Mouse (Mus musculus) midbrain, postnatal 0 days (tissue): ENCODE results near the gene Klk10. TPM values are rescaled to one million over a fixed set of nuclear protein-coding genes. Genes with fewer than 3 reads are reported as not detected.

Experiments used
- ATAC-seq: fragments of 200-750 bp; cut with Nextera tagmentation; 2 replicates; pipeline ENCODE4 v1.8.0; 2017; ENCODE audit warnings: moderate number of reproducible peaks, mild to moderate bottlenecking, moderate TSS enrichment, moderate library complexity; ENCODE audit not compliant: low FRiP score
- DNase-seq: peaks from one replicate; pipeline ENCODE4 v3.0.0-alpha.2; 2015; ENCODE audit warnings: low spot score
- H3K27ac ChIP-seq: fragments of 300-500 bp; sonication (generic); 2 replicates; pipeline ENCODE4 v1.5.1; 2014; ENCODE audit warnings: low read depth, mild to moderate bottlenecking, low read length, mixed read lengths
- H3K27me3 ChIP-seq: fragments of 300-500 bp; sonication (generic); 2 replicates; pipeline ENCODE4 v1.6.1; 2014; ENCODE audit warnings: low read length, control low read depth, mixed read lengths; ENCODE audit not compliant: insufficient read depth
- H3K36me3 ChIP-seq: fragments of 300-500 bp; sonication (generic); 2 replicates; pipeline ENCODE4 v1.6.1; 2014; ENCODE audit warnings: low read length, control low read depth, mixed read lengths; ENCODE audit not compliant: insufficient read depth
- H3K4me1 ChIP-seq: fragments of 300-500 bp; sonication (generic); 2 replicates; pipeline ENCODE4 v1.6.1; 2014; ENCODE audit warnings: mild to moderate bottlenecking, control low read depth, antibody characterized with exemption, low read length, mixed read lengths; ENCODE audit not compliant: insufficient read depth
- H3K4me2 ChIP-seq: fragments of 300-500 bp; sonication (generic); 2 replicates; pipeline ENCODE4 v1.6.1; 2014; ENCODE audit warnings: low read depth, mild to moderate bottlenecking, low read length, mixed read lengths; ENCODE audit not compliant: poor library complexity, severe bottlenecking
- H3K4me3 ChIP-seq: fragments of 300-500 bp; sonication (generic); 2 replicates; pipeline ENCODE4 v1.5.1; 2014; ENCODE audit warnings: low read depth, mild to moderate bottlenecking, low read length, moderate library complexity
- H3K9ac ChIP-seq: fragments of 300-500 bp; sonication (generic); replicated peaks from 2 replicates; pipeline ENCODE4 v1.6.1; 2014; ENCODE audit warnings: mild to moderate bottlenecking, low read length, moderate library complexity, mixed read lengths; ENCODE audit not compliant: poor library complexity, severe bottlenecking
- H3K9me3 ChIP-seq: fragments of 300-500 bp; sonication (generic); 2 replicates; pipeline ENCODE4 v1.6.1; 2016; ENCODE audit warnings: low read length, control low read depth
- CTCF ChIP-seq: IDR thresholded peaks from 2 replicates; pipeline ENCODE4 v1.5.1; 2016; ENCODE audit warnings: antibody characterized with exemption, mild to moderate bottlenecking
- WGBS: fragments of 180-500 bp; shearing (Covaris S2); extraction: QIAGEN DNeasy Blood & Tissue Kit; methylation state at CpG from one replicate; pipeline ENCODE4 v1.1.7; 2014; 5-methylcytosine and 5-hydroxymethylcytosine counted together
- polyA plus RNA-seq: library from polyadenylated mRNA; unstranded; fragments of >200 nt; fragmentation: Nextera tagmentation; extraction: Ambion mirVana; gene quantifications from 2 replicates; pipeline ENCODE4 v1.2.1, GENCODE M21; 2015
- total RNA-seq: library from RNA; depleted of rRNA; stranded (reverse); fragments of >200 nt; gene quantifications from 2 replicates; pipeline ENCODE4 v1.2.3, GENCODE M21; 2014

The Klk10 gene
- total and polyA plus RNA-seq, 2 experiments from 2014 or later: 0.66 TPM; not detected in 1

DNA sequence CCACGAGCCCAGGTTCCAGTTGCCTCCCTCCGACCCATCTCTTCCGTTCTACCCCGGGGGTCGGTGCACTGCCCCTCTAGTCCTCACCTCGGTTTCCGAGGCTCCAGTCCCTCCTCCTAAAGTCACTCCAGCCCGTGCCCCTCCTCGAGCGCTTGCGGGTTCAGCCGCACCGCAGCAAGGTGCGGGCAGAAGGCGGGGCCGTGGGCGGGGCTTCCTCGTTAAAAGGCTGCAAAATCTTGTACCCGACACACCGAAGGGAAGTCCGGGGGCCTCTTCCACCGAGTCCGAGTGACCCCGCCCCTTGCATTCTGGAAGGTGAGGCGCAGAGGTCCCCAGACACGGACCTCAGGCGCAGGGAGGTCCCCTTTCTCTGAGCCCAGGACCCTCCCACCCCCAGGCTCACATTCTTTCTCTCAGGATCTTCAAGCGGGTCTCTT, 16.5 kb downstream of the Klk10 start, which contains the start of gene Klk8:
TSS of gene Klk8 (plus strand) at position 245 of the 437 bp plus-strand sequence.
- DNase-seq: no peak
- 2% methylated on average over 28 of the region's 28 CpGs for WGBS
- H3K9ac ChIP-seq: peak within 1 kb of the TSS; percentile 54

DNA sequence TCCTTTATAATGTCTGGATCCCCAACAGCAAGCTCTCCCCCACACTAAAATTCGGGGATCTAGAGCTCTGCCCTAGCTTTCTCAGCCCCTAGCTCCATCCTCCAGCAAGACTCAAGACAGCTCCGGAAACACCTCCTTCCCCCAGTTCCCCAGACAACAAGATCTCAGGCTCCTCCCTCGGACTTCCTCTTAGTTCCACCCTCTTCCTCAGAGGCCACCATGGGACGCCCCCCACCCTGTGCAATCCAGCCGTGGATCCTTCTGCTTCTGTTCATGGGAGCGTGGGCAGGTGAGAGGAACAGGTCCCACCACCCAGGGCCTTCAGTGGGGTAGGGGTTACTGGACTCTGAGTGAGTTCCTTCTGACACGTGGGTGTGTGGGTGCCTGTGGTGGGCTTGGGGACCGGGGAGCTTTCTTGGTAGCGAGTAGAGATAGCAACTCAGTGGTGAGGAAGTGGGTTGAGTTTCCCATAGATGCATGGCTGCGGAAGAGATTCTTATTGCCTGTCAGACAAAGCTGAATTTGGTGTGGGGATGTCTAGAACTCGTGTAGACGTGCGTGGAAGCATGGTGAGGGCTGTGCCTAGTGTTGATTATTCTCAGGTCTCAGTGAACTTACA, 17.1 kb downstream of the Klk10 start:
- no peak for TF ChIP-seq CTCF
- peak overlapping the region; percentile 54; the same call in 1 of the 2 replicates for H3K9ac ChIP-seq
- H3K4me1 ChIP-seq: no peaks in the 10 kb centered on the region; the same call in 1 of the 2 replicates
- no peak overlapping the region for H3K27ac ChIP-seq
- H3K4me2 ChIP-seq: peak overlapping the region; percentile 90
- H3K36me3 ChIP-seq: no peaks in the 10 kb centered on the region
- WGBS: 42% methylated on average over 13 of the region's 13 CpGs
- peak; percentile 32 for ATAC-seq
- H3K4me3 ChIP-seq: peak overlapping the region; percentile 52
- DNase-seq: no peak
- peaks cover 10% of the 10 kb centered on the region; the same call in 1 of the 2 replicates for H3K27me3 ChIP-seq
- H3K9me3 ChIP-seq: no peaks in the 10 kb centered on the region

More for the DNA sequence above, 16.5 kb downstream of the Klk10 start, which contains the start of gene Klk8:
- peak within 1 kb of the TSS; percentile 52 for H3K4me3 ChIP-seq
- H3K4me2 ChIP-seq: peak within 1 kb of the TSS; percentile 90
- ATAC-seq: peak; percentile 64; the same call in 1 of the 2 replicates
- peaks cover 10% of the 10 kb centered on the region; the same call in 1 of the 2 replicates for H3K27me3 ChIP-seq
- TF ChIP-seq CTCF: no peak
- no peaks in the 10 kb centered on the region for H3K36me3 ChIP-seq
- H3K4me1 ChIP-seq: no peaks in the 10 kb centered on the region; the same call in 1 of the 2 replicates
- H3K27ac ChIP-seq: no peak within 1 kb of the TSS
- no peaks in the 10 kb centered on the region for H3K9me3 ChIP-seq

DNA sequence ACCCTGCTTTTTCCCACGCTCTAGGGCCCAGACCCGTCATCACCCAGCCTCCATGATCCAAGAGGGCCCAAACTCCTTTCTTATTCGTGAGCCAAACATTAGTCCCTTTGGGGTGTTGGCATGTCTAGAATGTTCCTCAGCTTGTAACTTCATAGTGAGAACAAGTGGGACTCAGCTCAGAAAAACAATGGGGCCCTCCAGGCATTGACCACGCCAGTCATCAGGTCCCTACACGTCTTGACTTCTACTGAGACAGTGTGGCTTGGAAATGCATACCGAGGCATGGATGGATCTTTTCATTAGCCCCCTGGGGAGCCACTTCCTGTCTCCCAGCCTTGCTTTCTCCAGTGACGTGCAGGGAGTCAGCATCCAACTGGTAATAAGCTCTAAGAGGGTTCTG, 19.0 kb downstream of the Klk10 start:
- no peak overlapping the region for H3K4me2 ChIP-seq
- no peak overlapping the region for H3K4me3 ChIP-seq
- peaks cover 9% of the 10 kb centered on the region; the same call in 1 of the 2 replicates for H3K27me3 ChIP-seq
- 68% methylated on average over 7 of the region's 7 CpGs for WGBS
- H3K27ac ChIP-seq: no peak overlapping the region
- no peaks in the 10 kb centered on the region; the same call in 1 of the 2 replicates for H3K4me1 ChIP-seq
- no peaks in the 10 kb centered on the region for H3K36me3 ChIP-seq
- no peaks in the 10 kb centered on the region for H3K9me3 ChIP-seq
- no peak for DNase-seq
- no peak for TF ChIP-seq CTCF
- ATAC-seq: no peak
- no peak overlapping the region for H3K9ac ChIP-seq

DNA sequence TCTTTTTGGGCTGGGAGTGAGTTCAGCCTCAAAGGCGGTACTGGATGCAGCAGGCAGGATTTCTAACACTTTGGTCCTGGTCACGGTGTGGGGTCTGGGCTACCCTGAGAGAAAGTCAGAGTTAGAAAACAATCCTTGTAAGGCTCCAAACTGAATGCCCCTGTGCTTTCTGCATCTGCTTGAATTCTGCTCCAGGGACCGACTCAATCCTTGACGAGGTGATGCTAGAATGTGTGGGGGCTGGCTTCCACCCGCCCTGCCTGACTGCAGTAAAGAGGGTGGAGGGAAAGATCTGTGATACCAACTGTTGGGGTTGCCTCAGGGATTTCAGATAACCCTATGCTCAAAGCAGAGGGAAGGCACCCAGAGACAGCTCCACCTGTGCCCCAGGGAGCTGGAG, 30.2 kb downstream of the Klk10 start, which contains the start of gene Klk7:
TSS of gene Klk7 (plus strand) at position 301 of the 400 bp plus-strand sequence.
- H3K27ac ChIP-seq: no peak within 1 kb of the TSS
- H3K9me3 ChIP-seq: no peaks in the 10 kb centered on the region
- WGBS: 47% methylated on average over 5 of the region's 5 CpGs
- no peaks in the 10 kb centered on the region for H3K27me3 ChIP-seq
- H3K4me2 ChIP-seq: no peak within 1 kb of the TSS
- ATAC-seq (no peak), DNase-seq (no peak)
- no peak for TF ChIP-seq CTCF
- no peak within 1 kb of the TSS for H3K9ac ChIP-seq
- H3K36me3 ChIP-seq: no peaks in the 10 kb centered on the region
- no peak within 1 kb of the TSS for H3K4me3 ChIP-seq
- no peaks in the 10 kb centered on the region for H3K4me1 ChIP-seq

DNA sequence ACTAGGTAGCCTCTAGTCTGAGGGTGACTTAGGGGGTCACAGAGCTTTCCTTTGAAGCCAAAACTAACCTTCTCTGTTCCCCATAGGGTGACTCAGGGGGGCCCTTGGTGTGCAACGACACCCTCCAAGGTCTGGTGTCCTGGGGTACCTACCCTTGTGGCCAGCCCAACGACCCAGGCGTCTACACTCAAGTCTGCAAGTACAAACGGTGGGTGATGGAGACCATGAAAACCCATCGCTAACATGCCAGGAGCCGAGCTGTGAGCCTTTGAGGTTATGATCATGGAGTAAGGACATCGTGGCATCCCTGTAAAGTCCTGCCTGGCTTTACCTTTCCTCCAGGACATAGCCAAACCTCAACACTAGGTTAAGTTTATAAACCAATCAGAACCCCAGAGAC, 34.4 kb downstream of the Klk10 start:
- H3K27me3 ChIP-seq: no peaks in the 10 kb centered on the region
- no peak for DNase-seq
- no peak overlapping the region for H3K4me3 ChIP-seq
- no peak for TF ChIP-seq CTCF
- no peaks in the 10 kb centered on the region for H3K4me1 ChIP-seq
- H3K27ac ChIP-seq: no peak overlapping the region
- no peak overlapping the region for H3K9ac ChIP-seq
- ATAC-seq: no peak
- H3K36me3 ChIP-seq: no peaks in the 10 kb centered on the region
- 88% methylated on average over 7 of the region's 7 CpGs for WGBS
- no peak overlapping the region for H3K4me2 ChIP-seq
- H3K9me3 ChIP-seq: no peaks in the 10 kb centered on the region

DNA sequence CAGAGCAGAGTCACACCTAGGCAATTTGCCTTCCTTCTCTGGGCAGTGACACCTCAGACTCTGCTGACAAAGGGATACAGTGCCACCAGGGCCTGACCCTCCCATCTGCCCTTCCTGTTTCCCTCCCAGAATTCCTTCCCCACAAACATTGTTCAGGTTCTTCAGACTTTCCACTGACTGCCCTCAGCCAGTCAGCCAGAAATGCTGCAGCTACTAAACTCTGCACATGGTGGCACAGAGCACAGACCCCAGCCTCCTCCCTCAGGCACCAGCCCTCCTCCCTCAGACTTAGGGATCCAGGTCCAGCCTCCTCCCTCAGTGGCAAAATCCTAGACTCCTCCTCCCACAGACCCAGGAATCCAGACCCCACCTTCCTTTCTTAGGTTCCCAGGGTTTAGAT, 35.9 kb downstream of the Klk10 start:
- TF ChIP-seq CTCF: no peak
- DNase-seq: no peak
- H3K4me3 ChIP-seq: no peak overlapping the region
- no peaks in the 10 kb centered on the region for H3K4me1 ChIP-seq
- no peaks in the 10 kb centered on the region for H3K9me3 ChIP-seq
- H3K36me3 ChIP-seq: no peaks in the 10 kb centered on the region
- H3K4me2 ChIP-seq: no peak overlapping the region
- no peak for ATAC-seq
- H3K9ac ChIP-seq: no peak overlapping the region
- no peaks in the 10 kb centered on the region for H3K27me3 ChIP-seq
- H3K27ac ChIP-seq: no peak overlapping the region
